Mouse (Mus musculus): Measurements from ENCODE around the gene Wtap. TPM values are rescaled to one million over a fixed set of nuclear protein-coding genes. Genes with fewer than 3 reads are reported as not detected.
"Not testable (repeated sequence)": the region's sequence is repeated elsewhere in the genome, so short reads cannot be mapped to it uniquely, and the experiment has no call there.

The Wtap gene
- polyA plus RNA-seq, 1 experiment from 2014 or later, result 123 TPM

GRCm38 (mm10) chr17:12983988-12984387 is 10.0 kb downstream of the Wtap start:
- no peak overlapping the region for H3K4me2 ChIP-seq (replicated peaks)
- 87% methylated on average over 2 of the region's 2 CpGs for WGBS
- no peak overlapping the region for H3K4me3 ChIP-seq (replicated peaks; ENCODE audit: low read length)
- no peaks in the 10 kb centered on the region for H3K9me3 ChIP-seq (ENCODE audit: control insufficient read depth, low read length)
- no peak overlapping the region for H3K27ac ChIP-seq
- no peak for DNase-seq (ENCODE audit: low spot score)
- ATAC-seq (ENCODE audit: low FRiP score), result no peak
- H3K27me3 ChIP-seq (ENCODE audit: control insufficient read depth, insufficient read depth, low read length), result no peaks in the 10 kb centered on the region
- peaks cover 47% of the 10 kb centered on the region for H3K36me3 ChIP-seq (replicated peaks; ENCODE audit: control insufficient read depth, insufficient read depth)
- H3K9ac ChIP-seq, result no peak overlapping the region
- no peaks in the 10 kb centered on the region; the same call in 1 of the 2 replicates for H3K4me1 ChIP-seq (replicated peaks; ENCODE audit: control insufficient read depth, insufficient read depth, low read length)

- Histone ChIP-seq H3K9me3 (ENCODE audit: control insufficient read depth, low read length) (no peaks in the 10 kb centered on the region), H3K4me3 (replicated peaks; ENCODE audit: low read length) (no peak overlapping the region), H3K4me1 (replicated peaks; ENCODE audit: control insufficient read depth, insufficient read depth, low read length) (no peaks in the 10 kb centered on the region), H3K9ac (no peak overlapping the region), H3K27ac (no peak overlapping the region), H3K36me3 (replicated peaks; ENCODE audit: control insufficient read depth, insufficient read depth) (peaks cover 75% of the 10 kb centered on the region), H3K4me2 (replicated peaks) (no peak overlapping the region), H3K27me3 (ENCODE audit: control insufficient read depth, insufficient read depth, low read length) (no peaks in the 10 kb centered on the region)
- ATAC-seq (ENCODE audit: low FRiP score) (no peak), DNase-seq (ENCODE audit: low spot score) (no peak)
- 100% methylated on average over 1 of the region's 1 CpGs for WGBS
Observed at GRCm38 (mm10) chr17:12978546-12978945, 15.4 kb downstream of the Wtap start.

GRCm38 (mm10) chr17:12973851-12974250 is 20.1 kb downstream of the Wtap start:
- no peak for ATAC-seq (ENCODE audit: low FRiP score)
- peaks cover 79% of the 10 kb centered on the region for H3K36me3 ChIP-seq (replicated peaks; ENCODE audit: control insufficient read depth, insufficient read depth)

GRCm38 (mm10) chr17:12967173-12967572 is 26.8 kb downstream of the Wtap start:
- Histone ChIP-seq H3K4me3 (replicated peaks; ENCODE audit: low read length) (no peak overlapping the region), H3K9me3 (ENCODE audit: control insufficient read depth, low read length) (no peaks in the 10 kb centered on the region), H3K27ac (no peak overlapping the region), H3K4me1 (replicated peaks; ENCODE audit: control insufficient read depth, insufficient read depth, low read length) (no peaks in the 10 kb centered on the region), H3K4me2 (replicated peaks) (no peak overlapping the region), H3K27me3 (ENCODE audit: control insufficient read depth, insufficient read depth, low read length) (no peaks in the 10 kb centered on the region), H3K36me3 (replicated peaks; ENCODE audit: control insufficient read depth, insufficient read depth) (peaks cover 69% of the 10 kb centered on the region), H3K9ac (no peak overlapping the region)
- ATAC-seq (ENCODE audit: low FRiP score) (no peak), DNase-seq (ENCODE audit: low spot score) (no peak)
- WGBS, result 93% methylated on average over 2 of the region's 2 CpGs

More at GRCm38 (mm10) chr17:12973851-12974250, 20.1 kb downstream of the Wtap start:
- no peak overlapping the region for H3K9ac ChIP-seq
- H3K27me3 ChIP-seq (ENCODE audit: control insufficient read depth, insufficient read depth, low read length), result no peaks in the 10 kb centered on the region
- DNase-seq (ENCODE audit: low spot score), result no peak
- H3K9me3 ChIP-seq (ENCODE audit: control insufficient read depth, low read length), result no peaks in the 10 kb centered on the region
- H3K27ac ChIP-seq, result no peak overlapping the region
- no peaks in the 10 kb centered on the region for H3K4me1 ChIP-seq (replicated peaks; ENCODE audit: control insufficient read depth, insufficient read depth, low read length)
- no peak overlapping the region for H3K4me2 ChIP-seq (replicated peaks)
- whole genome bisulfite sequencing, result 91% methylated on average over 2 of the region's 2 CpGs
- H3K4me3 ChIP-seq (replicated peaks; ENCODE audit: low read length), result no peak overlapping the region

GRCm38 (mm10) chr17:12963476-12963875 is 30.5 kb downstream of the Wtap start:
- no peak overlapping the region for H3K4me2 ChIP-seq (replicated peaks)
- peaks cover 10% of the 10 kb centered on the region for H3K4me1 ChIP-seq (replicated peaks; ENCODE audit: control insufficient read depth, insufficient read depth, low read length)
- peaks cover 39% of the 10 kb centered on the region for H3K36me3 ChIP-seq (replicated peaks; ENCODE audit: control insufficient read depth, insufficient read depth)
- no peak overlapping the region for H3K27ac ChIP-seq
- no peaks in the 10 kb centered on the region for H3K27me3 ChIP-seq (ENCODE audit: control insufficient read depth, insufficient read depth, low read length)
- H3K9ac ChIP-seq, result no peak overlapping the region
- no peaks in the 10 kb centered on the region for H3K9me3 ChIP-seq (ENCODE audit: control insufficient read depth, low read length)
- 85% methylated on average over 3 of the region's 3 CpGs for WGBS
- no peak overlapping the region for H3K4me3 ChIP-seq (replicated peaks; ENCODE audit: low read length)
- DNase-seq (ENCODE audit: low spot score), result no peak
- no peak for ATAC-seq (ENCODE audit: low FRiP score)

GRCm38 (mm10) chr17:12960331-12960873 is 33.6 kb downstream of the Wtap start, which contains the start of gene Acat2:
TSS of gene Acat2 (minus strand) at chr17:12960747.
- Histone ChIP-seq H3K4me1 (replicated peaks; ENCODE audit: control insufficient read depth, insufficient read depth, low read length) (peaks cover 10% of the 10 kb centered on the region), H3K4me3 (replicated peaks; ENCODE audit: low read length) (peak within 1 kb of the TSS; percentile 66), H3K36me3 (replicated peaks; ENCODE audit: control insufficient read depth, insufficient read depth) (peaks cover 32% of the 10 kb centered on the region), H3K4me2 (replicated peaks) (peak within 1 kb of the TSS; percentile 77), H3K27me3 (ENCODE audit: control insufficient read depth, insufficient read depth, low read length) (no peaks in the 10 kb centered on the region), H3K9ac (peak within 1 kb of the TSS; percentile 71), H3K9me3 (ENCODE audit: control insufficient read depth, low read length) (no peaks in the 10 kb centered on the region), H3K27ac (peak within 1 kb of the TSS; percentile 91)
- DNase-seq (ENCODE audit: low spot score), result peak; percentile 94
- WGBS, result 1% methylated on average over 42 of the region's 42 CpGs
- peak; percentile 99 for ATAC-seq (ENCODE audit: low FRiP score)

GRCm38 (mm10) chr17:12959377-12959776 is 34.6 kb downstream of the Wtap start:
- 0% methylated on average over 1 of the region's 2 CpGs for WGBS
- H3K27me3 ChIP-seq (ENCODE audit: control insufficient read depth, insufficient read depth, low read length); DNase-seq (ENCODE audit: low spot score); H3K9ac ChIP-seq; ATAC-seq (ENCODE audit: low FRiP score); H3K27ac ChIP-seq; H3K9me3 ChIP-seq (ENCODE audit: control insufficient read depth, low read length): not testable (repeated sequence)
- H3K4me2 ChIP-seq (replicated peaks), result peak overlapping the region; percentile 52
- peaks cover 25% of the 10 kb centered on the region for H3K36me3 ChIP-seq (replicated peaks; ENCODE audit: control insufficient read depth, insufficient read depth)
- peaks cover 10% of the 10 kb centered on the region for H3K4me1 ChIP-seq (replicated peaks; ENCODE audit: control insufficient read depth, insufficient read depth, low read length)
- peak overlapping the region; percentile 25 for H3K4me3 ChIP-seq (replicated peaks; ENCODE audit: low read length)

GRCm38 (mm10) chr17:12956664-12957063 is 37.3 kb downstream of the Wtap start:
- no peaks in the 10 kb centered on the region for H3K9me3 ChIP-seq (ENCODE audit: control insufficient read depth, low read length)
- H3K9ac ChIP-seq, result no peak overlapping the region
- no peaks in the 10 kb centered on the region for H3K27me3 ChIP-seq (ENCODE audit: control insufficient read depth, insufficient read depth, low read length)
- 89% methylated on average over 8 of the region's 8 CpGs for WGBS
- H3K27ac ChIP-seq, result no peak overlapping the region
- H3K4me1 ChIP-seq (replicated peaks; ENCODE audit: control insufficient read depth, insufficient read depth, low read length), result peaks cover 10% of the 10 kb centered on the region
- DNase-seq (ENCODE audit: low spot score), result no peak
- no peak overlapping the region for H3K4me3 ChIP-seq (replicated peaks; ENCODE audit: low read length)
- no peak overlapping the region for H3K4me2 ChIP-seq (replicated peaks)
- ATAC-seq (ENCODE audit: low FRiP score), result no peak
- H3K36me3 ChIP-seq (replicated peaks; ENCODE audit: control insufficient read depth, insufficient read depth), result peaks cover 41% of the 10 kb centered on the region

- no peak for ATAC-seq (ENCODE audit: low FRiP score)
- WGBS, result 99% methylated on average over 5 of the region's 5 CpGs
- no peak overlapping the region for H3K27ac ChIP-seq
Observed at GRCm38 (mm10) chr17:12949669-12950068, 44.3 kb downstream of the Wtap start.

More at GRCm38 (mm10) chr17:12949669-12950068, 44.3 kb downstream of the Wtap start:
- H3K27me3 ChIP-seq (ENCODE audit: control insufficient read depth, insufficient read depth, low read length), result no peaks in the 10 kb centered on the region
- H3K9ac ChIP-seq, result no peak overlapping the region
- H3K36me3 ChIP-seq (replicated peaks; ENCODE audit: control insufficient read depth, insufficient read depth), result peaks cover 74% of the 10 kb centered on the region
- H3K9me3 ChIP-seq (ENCODE audit: control insufficient read depth, low read length), result no peaks in the 10 kb centered on the region
- no peak overlapping the region for H3K4me2 ChIP-seq (replicated peaks)
- no peak for DNase-seq (ENCODE audit: low spot score)
- no peak overlapping the region for H3K4me3 ChIP-seq (replicated peaks; ENCODE audit: low read length)
- no peaks in the 10 kb centered on the region for H3K4me1 ChIP-seq (replicated peaks; ENCODE audit: control insufficient read depth, insufficient read depth, low read length)

Data from hindbrain, embryonic 14.5 days (tissue).